Comparison of ENCODE assay signal across 15 mouse cellular contexts in genomic region chr15:67636155-67636554, GRCm38 (mm10).
DNase-seq lines count a peak whose midpoint lies in the region; ATAC-seq and TF ChIP-seq lines count a peak whose summit lies in the region.
"Had no signal": no experiment of that assay in that cellular context is flagged by ENCODE, and none has a peak within 500 bp of the region (broad histone marks: within the 10 kb centered on the region; RNA-seq: fewer than 3 reads in every experiment).

No protein-coding gene starts in this region.

- H3K27me3 ChIP-seq in cerebellum, adult 2 months (ENCODE audit: control insufficient read depth, insufficient read depth, low read length) = no peaks in the 10 kb centered on the region
- H3K27me3 ChIP-seq in heart, embryonic 11.5 days (ENCODE audit: control insufficient read depth, insufficient read depth, low read length) = no peaks in the 10 kb centered on the region
- no peaks in the 10 kb centered on the region for H3K27me3 ChIP-seq in hindbrain, postnatal 0 days (ENCODE audit: insufficient read depth, low read length)
- H3K27me3 ChIP-seq: liver, embryonic 12.5 days; neural tube, embryonic 15.5 days had no signal

- TF ChIP-seq POLR2A in cerebellum, adult 2 months (IDR thresholded peaks at IDR 0.05; ENCODE audit: borderline replicate concordance, insufficient read depth, low read length) = no peak

- no peak overlapping the region for H3K27ac ChIP-seq in cerebellum, adult 2 months (ENCODE audit: insufficient read depth, low read length)
- no peak overlapping the region for H3K27ac ChIP-seq in heart, embryonic 11.5 days (ENCODE audit: low read depth, low read length)
- no peak overlapping the region for H3K27ac ChIP-seq in hindbrain, postnatal 0 days
- H3K27ac ChIP-seq: liver, embryonic 12.5 days; neural tube, embryonic 15.5 days; stomach, postnatal 0 days had no signal

- peak; percentile 6 to 53 for DNase-seq in cerebellum, adult 2 months
- DNase-seq in cerebellum, adult 8-10 months = no peak
- DNase-seq in heart, adult 8-10 months (ENCODE audit: low spot score) = peak; percentile 42
- peak; percentile 64 for DNase-seq in lung, postnatal 36 days
- DNase-seq in hindbrain, postnatal 0 days (ENCODE audit: low spot score) = no peak
- DNase-seq in retina, postnatal 1 day = no peak
- DNase-seq: adrenal gland, postnatal 25 days; kidney, postnatal 14 days; right cerebral cortex, postnatal 14 days had no signal

- H3K4me1 ChIP-seq in cerebellum, adult 2 months (ENCODE audit: control insufficient read depth, insufficient read depth, low read length) = no peaks in the 10 kb centered on the region
- H3K4me1 ChIP-seq in heart, embryonic 11.5 days (ENCODE audit: control insufficient read depth, insufficient read depth, low read length) = no peaks in the 10 kb centered on the region
- no peaks in the 10 kb centered on the region for H3K4me1 ChIP-seq in hindbrain, postnatal 0 days (ENCODE audit: insufficient read depth, low read length)
- H3K4me1 ChIP-seq: liver, embryonic 12.5 days; neural tube, embryonic 15.5 days had no signal

- H3K4me2 ChIP-seq in heart, embryonic 11.5 days = no peak overlapping the region
- no peak overlapping the region for H3K4me2 ChIP-seq in hindbrain, postnatal 0 days (ENCODE audit: low read depth, low read length)
- H3K4me2 ChIP-seq: liver, embryonic 12.5 days; neural tube, embryonic 15.5 days had no signal

- no peaks in the 10 kb centered on the region for H3K9me3 ChIP-seq in heart, embryonic 11.5 days (replicated peaks; ENCODE audit: control insufficient read depth, low read length)
- no peaks in the 10 kb centered on the region for H3K9me3 ChIP-seq in hindbrain, postnatal 0 days (ENCODE audit: low read length)
- H3K9me3 ChIP-seq: liver, embryonic 12.5 days; neural tube, embryonic 15.5 days had no signal

- H3K4me3 ChIP-seq in cerebellum, adult 2 months (replicated peaks; ENCODE audit: insufficient read depth, low read depth, low read length) = no peak overlapping the region
- H3K4me3 ChIP-seq in heart, embryonic 11.5 days (ENCODE audit: low read depth, low read length) = no peak overlapping the region
- H3K4me3 ChIP-seq in hindbrain, postnatal 0 days (ENCODE audit: low read length) = no peak overlapping the region
- H3K4me3 ChIP-seq: liver, embryonic 12.5 days; neural tube, embryonic 15.5 days had no signal

- H3K9ac ChIP-seq in heart, embryonic 11.5 days (ENCODE audit: low read depth, low read length) = no peak overlapping the region
- no peak overlapping the region for H3K9ac ChIP-seq in hindbrain, postnatal 0 days (replicated peaks; ENCODE audit: low read length)
- H3K9ac ChIP-seq: liver, embryonic 12.5 days; neural tube, embryonic 15.5 days had no signal

- 5% methylated on average over 1 of the region's 1 CpGs for WGBS in cerebellum, adult 2 months
- WGBS in heart, embryonic 11.5 days (ENCODE audit: insufficient replicate concordance) = 34% methylated on average over 1 of the region's 1 CpGs
- WGBS in hindbrain, postnatal 0 days = 24% methylated on average over 1 of the region's 1 CpGs

- TF ChIP-seq CTCF in cerebellum, adult 2 months (IDR thresholded peaks at IDR 0.05; ENCODE audit: borderline replicate concordance, insufficient read depth, low read depth, low read length) = no peak
- TF ChIP-seq CTCF in hindbrain, postnatal 0 days (IDR thresholded peaks at IDR 0.05; ENCODE audit: low read depth) = no peak

- no peaks in the 10 kb centered on the region for H3K36me3 ChIP-seq in heart, embryonic 11.5 days (ENCODE audit: control insufficient read depth, insufficient read depth, low read length)
- no peaks in the 10 kb centered on the region for H3K36me3 ChIP-seq in hindbrain, postnatal 0 days (ENCODE audit: insufficient read depth, low read length)
- H3K36me3 ChIP-seq: liver, embryonic 12.5 days; neural tube, embryonic 15.5 days had no signal

- ATAC-seq in heart, embryonic 11.5 days (replicated peaks; ENCODE audit: insufficient number of reproducible peaks, low FRiP score, low TSS enrichment) = no peak
- ATAC-seq in common myeloid progenitor, adult 5-6 weeks (replicated peaks; ENCODE audit: low read depth, poor library complexity, severe bottlenecking) = 0 out of 2 replicates have a peak, but pooled peaks have one; percentile 22
- ATAC-seq in hindbrain, postnatal 0 days = no peak
- ATAC-seq: inflammation-experienced regulatory T-cells, adult 6 months; liver, embryonic 12.5 days had no signal

Comparison
In these comparisons a context has a peak if more than half of its experiments do, and no peak if none do; other contexts are left out.
1. DNase-seq: peak in cerebellum, adult 2 months (2 of 2), heart, adult 8-10 months (single experiment) and lung, postnatal 36 days (single experiment); none in cerebellum, adult 8-10 months (single experiment), hindbrain, postnatal 0 days (single experiment) and retina, postnatal 1 day (single experiment).